Mouse (Mus musculus): ENCODE measurements around the gene Hnrnpm.

The Hnrnpm gene

GRCm38 (mm10) chr17:33599836-33600475 lies 86.7 kb downstream of the Hnrnpm start:
- peak; percentile 96 for DNase-seq (ENCODE audit: low read depth, low spot score)

GRCm38 (mm10) chr17:33598506-33598905 lies 88.2 kb downstream of the Hnrnpm start:
- DNase-seq (ENCODE audit: low read depth, low spot score): peak; percentile 30

GRCm38 (mm10) chr17:33597271-33597670 lies 89.4 kb downstream of the Hnrnpm start:
- DNase-seq (ENCODE audit: low read depth, low spot score): peak; percentile 68
